Mouse (Mus musculus) embryonic facial prominence, embryonic 12.5 days (tissue): ENCODE data around the gene Pfpl. TPM values are rescaled to one million over a fixed set of nuclear protein-coding genes. Genes with fewer than 3 reads are reported as not detected.

Experiments
- polyA plus RNA-seq: library from polyadenylated mRNA; unstranded; fragments of >200 nt; fragmentation: Nextera tagmentation; extraction: Ambion mirVana; gene quantifications from 2 replicates; pipeline ENCODE4 v1.2.1, GENCODE M21; 2016

The Pfpl gene
- polyA plus RNA-seq, 1 experiment from 2014 or later, result not detected

Other genes with a start within 250 kb of the Pfpl start
- not detected in 2 replicates for gene Olfr1431, start 227.3 kb upstream of the Pfpl start, polyA plus RNA-seq
- not detected in 2 replicates for gene Olfr1432, start 195.3 kb upstream of the Pfpl start, polyA plus RNA-seq
- gene Olfr262, start 186.2 kb upstream of the Pfpl start, polyA plus RNA-seq, result not detected in 2 replicates
- not detected in 2 replicates for gene Olfr235, start 166.9 kb upstream of the Pfpl start, polyA plus RNA-seq
- gene Olfr1434, start 148.1 kb upstream of the Pfpl start, polyA plus RNA-seq, result 0.08 TPM in 1 of 2 replicates, not detected in the other
- not detected in 2 replicates for gene Olfr1436, start 128.8 kb upstream of the Pfpl start, polyA plus RNA-seq
- not detected in 2 replicates for gene Olfr1437, start 102.8 kb upstream of the Pfpl start, polyA plus RNA-seq
- gene Olfr1438-ps1, start 92.0 kb upstream of the Pfpl start, polyA plus RNA-seq, result not detected in 2 replicates
- gene Olfr1440, start 40.6 kb upstream of the Pfpl start, polyA plus RNA-seq, result not detected in 2 replicates
- not detected in 2 replicates for gene Olfr1441, start 10.5 kb upstream of the Pfpl start, polyA plus RNA-seq
- 0.41 and 0.49 TPM in 2 replicates for gene Mpeg1, start 32.9 kb downstream of the Pfpl start, polyA plus RNA-seq
- gene Dtx4, start 73.5 kb downstream of the Pfpl start, polyA plus RNA-seq, result 10.9 and 13.2 TPM in 2 replicates
- 21.6 and 23.4 TPM in 2 replicates for gene Fam111a, start 117.8 kb downstream of the Pfpl start, polyA plus RNA-seq
- gene Gm4952, start 172.1 kb downstream of the Pfpl start, polyA plus RNA-seq, result 0.06 and 0.10 TPM in 2 replicates
- gene Glyat, start 205.4 kb downstream of the Pfpl start, polyA plus RNA-seq, result not detected in 2 replicates
- gene Olfr1442, start 242.5 kb downstream of the Pfpl start, polyA plus RNA-seq, result not detected in 2 replicates